Mouse (Mus musculus) megakaryocyte, embryonic 14.5 days (primary cell): Measurements from ENCODE around the gene Syne4.

Experiments used
- FLI1 ChIP-seq: IDR thresholded peaks from 2 replicates; pipeline ENCODE4 v1.6.1; 2012; ENCODE audit warnings: low read length, inconsistent platforms, mixed read lengths
- GATA1 ChIP-seq: IDR thresholded peaks from 3 replicates; pipeline ENCODE4 v1.6.1; 2012; ENCODE audit warnings: mixed read lengths, low read length, inconsistent platforms, borderline replicate concordance

DNA sequence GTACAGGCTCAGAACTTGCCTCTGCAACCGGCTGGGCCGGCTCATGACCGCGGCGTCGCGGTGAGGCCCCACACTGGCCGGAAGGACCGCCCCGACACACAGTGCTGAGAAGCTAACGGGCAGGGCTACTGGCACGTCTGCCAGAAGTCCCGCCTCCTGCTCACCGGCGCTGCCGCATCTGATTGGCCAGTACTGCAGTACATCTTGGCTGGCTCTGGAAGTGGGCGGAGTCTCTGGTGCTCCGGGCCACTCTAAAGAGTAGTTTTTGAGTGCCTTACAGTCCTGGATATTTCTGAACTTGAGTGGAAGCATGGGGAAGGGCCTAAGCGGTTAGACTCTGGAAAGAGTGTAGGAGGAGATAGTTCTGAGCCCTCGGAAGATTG, 7.7 kb downstream of the Syne4 start:
- TF ChIP-seq GATA1 (no peak), FLI1 (no peak)
